Mouse (Mus musculus) megakaryocyte, embryonic 14.5 days (primary cell): ENCODE data around the gene Mgl2.

Source experiments
- FLI1 ChIP-seq: IDR thresholded peaks from 2 replicates; pipeline ENCODE4 v1.6.1; 2012; ENCODE audit warnings: low read length, inconsistent platforms, mixed read lengths
- GATA1 ChIP-seq: IDR thresholded peaks from 3 replicates; pipeline ENCODE4 v1.6.1; 2012; ENCODE audit warnings: mixed read lengths, low read length, inconsistent platforms, borderline replicate concordance

- TF ChIP-seq GATA1 (no peak), FLI1 (no peak)
Measured at GRCm38 (mm10) chr11:70165972-70166921, 36.1 kb downstream of the Mgl2 start.
